Mouse (Mus musculus) heart, adult 2 months (tissue): Measurements from ENCODE around the gene Ssrp1. TPM values are rescaled to one million over a fixed set of nuclear protein-coding genes. Genes with fewer than 3 reads are reported as not detected.

Experiments
- DNase-seq, 2 experiments: peaks; one replicate each; pipeline ENCODE4 v3.0.0; 2021
- H3K27ac ChIP-seq: fragments of 200-600 bp; 2 replicates; pipeline ENCODE4 v1.8.1; 2022
- H3K27me3 ChIP-seq: fragments of 200-500 bp; 2 replicates; pipeline ENCODE4 v1.6.1; 2012; ENCODE audit warnings: mild to moderate bottlenecking, low read length, inconsistent platforms, mixed read lengths; ENCODE audit not compliant: control insufficient read depth, insufficient read depth
- H3K36me3 ChIP-seq: fragments of 200-500 bp; 2 replicates; pipeline ENCODE4 v1.6.1; 2012; ENCODE audit warnings: low read length, inconsistent platforms; ENCODE audit not compliant: control insufficient read depth, insufficient read depth
- H3K4me1 ChIP-seq: fragments of 200-500 bp; 2 replicates; pipeline ENCODE4 v1.6.1; 2011; ENCODE audit warnings: low read length; ENCODE audit not compliant: control insufficient read depth, insufficient read depth
- H3K4me3 ChIP-seq: fragments of 200-600 bp; 2 replicates; pipeline ENCODE4 v1.8.1; 2022
- H3K79me2 ChIP-seq: fragments of 200-500 bp; replicated peaks from 2 replicates; pipeline ENCODE4 v1.6.1; 2012; ENCODE audit warnings: mild to moderate bottlenecking, inconsistent platforms, low read length, moderate library complexity, mixed read lengths; ENCODE audit not compliant: control insufficient read depth, insufficient read depth
- H3K9ac ChIP-seq: fragments of 200-500 bp; 2 replicates; pipeline ENCODE4 v1.6.1; 2012; ENCODE audit warnings: low read depth, mild to moderate bottlenecking, control low read depth, inconsistent platforms, low read length, mixed read lengths
- CTCF ChIP-seq: fragments of 200-600 bp; IDR thresholded peaks from 2 replicates; pipeline ENCODE4 v1.8.1; 2022; ENCODE audit warnings: antibody characterized with exemption, mild to moderate bottlenecking, moderate library complexity
- EP300 ChIP-seq: fragments of 200-500 bp; IDR thresholded peaks from 2 replicates; pipeline ENCODE4 v1.6.1; 2011; ENCODE audit warnings: low read depth, low read length, control low read depth; ENCODE audit not compliant: insufficient read depth
- POLR2A ChIP-seq: fragments of 200-500 bp; IDR thresholded peaks from 2 replicates; pipeline ENCODE4 v1.6.1; 2011; ENCODE audit warnings: mild to moderate bottlenecking, low read depth, low read length, control low read depth; ENCODE audit not compliant: insufficient read depth
- WGBS: fragments of 180-500 bp; shearing (Covaris S2); methylation state at CpG from one replicate; pipeline ENCODE4 v1.1.7; 2018; 5-methylcytosine and 5-hydroxymethylcytosine counted together
- intact Hi-C: fragments of 180-260 bp; cut with DNase I; formaldehyde crosslinking; loops from one replicate; pipeline ENCODE4 v1.15.1; 2025
- polyA plus RNA-seq: library from polyadenylated mRNA; depleted of rRNA; stranded (reverse); fragments of >200 nt; gene quantifications from 2 replicates; pipeline ENCODE4 v1.2.3, GENCODE M21; 2012
- total RNA-seq, 2 experiments: library from RNA; stranded (reverse); gene quantifications; 2 replicates each; pipeline ENCODE4 v1.2.3; 2021

Gene Ssrp1
- total and polyA plus RNA-seq, 3 experiments, result 38.8 to 39.6 (median 39.0) TPM

- H3K79me2 ChIP-seq, result no peaks in the 10 kb centered on the region
- H3K4me3 ChIP-seq, result no peak overlapping the region
- no peak overlapping the region for H3K9ac ChIP-seq
- no peak for DNase-seq
- intact Hi-C loops, result no loop called here
- H3K27me3 ChIP-seq, result no peaks in the 10 kb centered on the region
- no peak overlapping the region for H3K27ac ChIP-seq
- TF ChIP-seq CTCF (no peak), EP300 (no peak), POLR2A (no peak)
- WGBS, result 67% methylated on average over 8 of the region's 8 CpGs
- H3K4me1 ChIP-seq, result peaks cover 19% of the 10 kb centered on the region
- no peaks in the 10 kb centered on the region for H3K36me3 ChIP-seq
Observed at GRCm38 (mm10) chr2:85002575-85002974, 34.5 kb upstream of the Ssrp1 start.

- H3K27ac ChIP-seq, result no peak overlapping the region
- H3K4me3 ChIP-seq, result no peak overlapping the region
- no peak for DNase-seq
- no peaks in the 10 kb centered on the region for H3K79me2 ChIP-seq
- H3K9ac ChIP-seq, result no peak overlapping the region
- peaks cover 17% of the 10 kb centered on the region for H3K4me1 ChIP-seq
- no peak for TF ChIP-seq CTCF
- no peak for TF ChIP-seq POLR2A
- TF ChIP-seq EP300, result no peak
- intact Hi-C loops, result no loop called here
- H3K27me3 ChIP-seq, result no peaks in the 10 kb centered on the region
- no peaks in the 10 kb centered on the region for H3K36me3 ChIP-seq
- WGBS, result 79% methylated on average over 4 of the region's 4 CpGs
Observed at GRCm38 (mm10) chr2:85004341-85004740, 32.7 kb upstream of the Ssrp1 start.

- intact Hi-C loops, result loop anchor here (2.0 kb wide), 2 partner anchors 112 to 138 kb away; no protein-coding TSS in a partner anchor
- no peak for DNase-seq
- Histone ChIP-seq H3K27me3 (no peaks in the 10 kb centered on the region), H3K36me3 (no peaks in the 10 kb centered on the region), H3K4me3 (no peak overlapping the region), H3K4me1 (peaks cover 6% of the 10 kb centered on the region), H3K9ac (no peak overlapping the region), H3K79me2 (no peaks in the 10 kb centered on the region), H3K27ac (no peak overlapping the region)
- WGBS, result 75% methylated on average over 7 of the region's 7 CpGs
- TF ChIP-seq CTCF (no peak), POLR2A (no peak), EP300 (no peak)
Observed at GRCm38 (mm10) chr2:85006600-85006999, 30.4 kb upstream of the Ssrp1 start.

- TF ChIP-seq CTCF (peak; percentile 93), EP300 (no peak)
- intact Hi-C loops, result loop anchor here (1.0 to 2.0 kb wide), 4 partner anchors 51 to 177 kb away; no protein-coding TSS in a partner anchor
- Histone ChIP-seq H3K27ac (no peak overlapping the region), H3K9ac (no peak overlapping the region), H3K4me3 (no peak overlapping the region), H3K36me3 (no peaks in the 10 kb centered on the region), H3K27me3 (no peaks in the 10 kb centered on the region), H3K4me1 (peaks cover 5% of the 10 kb centered on the region), H3K79me2 (no peaks in the 10 kb centered on the region)
- 28% methylated on average over 4 of the region's 4 CpGs for WGBS
- no peak for DNase-seq
Observed at GRCm38 (mm10) chr2:85007729-85008128, 29.3 kb upstream of the Ssrp1 start.

GRCm38 (mm10) chr2:85009212-85009611 lies 27.8 kb upstream of the Ssrp1 start:
- DNase-seq, result no peak
- Histone ChIP-seq H3K27ac (no peak overlapping the region), H3K27me3 (no peaks in the 10 kb centered on the region), H3K79me2 (no peaks in the 10 kb centered on the region), H3K9ac (no peak overlapping the region), H3K4me3 (no peak overlapping the region), H3K4me1 (peaks cover 6% of the 10 kb centered on the region), H3K36me3 (no peaks in the 10 kb centered on the region)
- intact Hi-C loops, result loop anchor here (2.0 kb wide), 1 partner anchor 178 kb away; no protein-coding TSS in a partner anchor
- WGBS, result 88% methylated on average over 2 of the region's 2 CpGs
- TF ChIP-seq EP300 (no peak), POLR2A (no peak), CTCF (no peak)

GRCm38 (mm10) chr2:85011906-85012604 lies 25.0 kb upstream of the Ssrp1 start:
- intact Hi-C loops, result no loop called here
- WGBS, result 35% methylated on average over 9 of the region's 9 CpGs

More at GRCm38 (mm10) chr2:85011906-85012604, 25.0 kb upstream of the Ssrp1 start:
- peak in 1 of 2 experiments; percentile 33 for DNase-seq
- TF ChIP-seq EP300 (0 out of 2 replicates have a peak, but pooled peaks have one; percentile 6), CTCF (no peak)
- H3K4me3 ChIP-seq, result no peak overlapping the region
- no peaks in the 10 kb centered on the region for H3K36me3 ChIP-seq
- peaks cover 6% of the 10 kb centered on the region for H3K4me1 ChIP-seq
- H3K27me3 ChIP-seq, result no peaks in the 10 kb centered on the region
- H3K9ac ChIP-seq, result no peak overlapping the region
- no peaks in the 10 kb centered on the region for H3K79me2 ChIP-seq
- H3K27ac ChIP-seq, result no peak overlapping the region; the same call in none of the 2 replicates
